Mouse (Mus musculus) hindbrain, embryonic 16.5 days (tissue): ENCODE results near the gene Tmbim1. TPM values are rescaled to one million over a fixed set of nuclear protein-coding genes. Genes with fewer than 3 reads are reported as not detected.
"Not testable (repeated sequence)": the region's sequence is repeated elsewhere in the genome, so short reads cannot be mapped to it uniquely, and the experiment has no call there.

Experiments used
- ATAC-seq: fragments of 200-750 bp; cut with Nextera tagmentation; 2 replicates; pipeline ENCODE4 v1.8.0; 2017; ENCODE audit warnings: moderate TSS enrichment, moderate library complexity
- H3K27ac ChIP-seq: fragments of 300-500 bp; sonication (generic); 2 replicates; pipeline ENCODE4 v1.5.1; 2014; ENCODE audit warnings: low read depth, mild to moderate bottlenecking, control low read depth, low read length, moderate library complexity
- H3K27me3 ChIP-seq: fragments of 300-500 bp; sonication (generic); replicated peaks from 2 replicates; pipeline ENCODE4 v1.6.1; 2014; ENCODE audit warnings: low read length; ENCODE audit not compliant: control insufficient read depth, insufficient read depth
- H3K36me3 ChIP-seq: fragments of 300-500 bp; sonication (generic); 2 replicates; pipeline ENCODE4 v1.6.1; 2014; ENCODE audit warnings: mild to moderate bottlenecking, low read length, moderate library complexity, mixed read lengths; ENCODE audit not compliant: control insufficient read depth, insufficient read depth
- H3K4me1 ChIP-seq: fragments of 300-500 bp; sonication (generic); 2 replicates; pipeline ENCODE4 v1.6.1; 2014; ENCODE audit warnings: low read depth, low read length; ENCODE audit not compliant: control insufficient read depth, insufficient read depth
- H3K4me2 ChIP-seq: fragments of 300-500 bp; sonication (generic); 2 replicates; pipeline ENCODE4 v1.6.1; 2014; ENCODE audit warnings: mild to moderate bottlenecking, low read length, control low read depth, moderate library complexity
- H3K4me3 ChIP-seq: fragments of 300-500 bp; sonication (generic); 2 replicates; pipeline ENCODE4 v1.5.1; 2014; ENCODE audit warnings: mild to moderate bottlenecking, low read length, control low read depth, moderate library complexity
- H3K9ac ChIP-seq: fragments of 300-500 bp; sonication (generic); 2 replicates; pipeline ENCODE4 v1.6.1; 2014; ENCODE audit warnings: low read depth, mild to moderate bottlenecking, control low read depth, low read length, moderate library complexity
- H3K9me3 ChIP-seq: fragments of 300-500 bp; sonication (generic); 2 replicates; pipeline ENCODE4 v1.6.1; 2014; ENCODE audit warnings: mild to moderate bottlenecking, low read length, moderate library complexity; ENCODE audit not compliant: control insufficient read depth
- WGBS: fragments of 180-500 bp; shearing (Covaris S2); extraction: QIAGEN DNeasy Blood & Tissue Kit; methylation state at CpG from one replicate; pipeline ENCODE4 v1.1.7; 2014; 5-methylcytosine and 5-hydroxymethylcytosine counted together
- polyA plus RNA-seq: library from polyadenylated mRNA; unstranded; fragments of >200 nt; fragmentation: Nextera tagmentation; extraction: Ambion mirVana; gene quantifications from 2 replicates; pipeline ENCODE4 v1.2.1, GENCODE M21; 2015

Gene Tmbim1
- polyA plus RNA-seq = 11.7 and 12.2 TPM in 2 replicates

- H3K36me3 ChIP-seq = no peaks in the 10 kb centered on the region
- no peak for ATAC-seq
- 91% methylated on average over 2 of the region's 2 CpGs for WGBS
- H3K4me1 ChIP-seq = peaks cover 6% of the 10 kb centered on the region; the same call in 1 of the 2 replicates
- H3K4me2 ChIP-seq = peak within 1 kb of the TSS; percentile 71
- no peak within 1 kb of the TSS for H3K9ac ChIP-seq
- H3K4me3 ChIP-seq = no peak within 1 kb of the TSS; the same call in 1 of the 2 replicates
- H3K27me3 ChIP-seq = peaks cover 7% of the 10 kb centered on the region
- no peaks in the 10 kb centered on the region for H3K9me3 ChIP-seq
- H3K27ac ChIP-seq = no peak within 1 kb of the TSS
Observed at GRCm38 (mm10) chr1:74305522-74305921, at the start of gene Tmbim1. Gene Tmbim1, minus strand, starts transcription at chr1:74305622.

DNA sequence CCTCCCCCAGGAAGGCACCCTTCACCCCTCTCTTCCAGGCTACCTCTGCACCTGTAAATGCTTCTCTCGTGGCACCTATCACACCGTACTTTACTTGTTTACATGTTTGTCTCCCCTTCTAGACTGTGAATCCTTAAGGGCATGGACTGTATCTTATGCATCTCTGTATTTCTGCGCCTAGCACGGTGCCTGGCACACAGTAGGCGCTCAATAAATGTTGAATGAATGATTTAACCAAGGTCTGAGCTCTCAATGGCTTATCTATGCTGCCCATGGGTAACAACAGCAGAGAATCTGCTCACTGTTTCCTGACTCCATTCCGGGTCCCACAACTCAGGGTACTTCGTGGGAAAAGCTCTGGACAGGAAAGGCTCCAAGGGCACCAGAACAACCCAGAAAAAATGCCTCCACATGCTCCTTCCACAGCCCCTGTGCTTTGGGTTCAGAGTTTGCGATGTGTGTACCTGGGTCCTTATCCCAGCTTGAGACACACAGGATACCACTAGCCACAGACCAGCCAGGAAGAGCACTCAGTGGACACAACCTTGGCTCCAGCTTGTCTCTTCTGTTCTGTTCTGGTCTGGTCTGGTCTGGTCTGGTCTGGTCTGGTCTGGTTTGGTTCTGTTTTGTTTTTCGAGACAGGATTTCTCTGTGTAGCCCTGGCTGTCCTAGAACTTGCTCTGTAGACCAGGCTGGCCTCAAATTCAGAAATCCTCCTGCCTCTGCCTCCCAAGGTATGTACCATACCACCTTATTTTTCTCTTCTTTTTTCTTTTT is 48.2 kb upstream of the Tmbim1 start:
- Histone ChIP-seq H3K4me2 (no peak overlapping the region), H3K27me3 (no peaks in the 10 kb centered on the region), H3K27ac (no peak overlapping the region), H3K4me3 (no peak overlapping the region), H3K4me1 (no peaks in the 10 kb centered on the region), H3K9me3 (no peaks in the 10 kb centered on the region), H3K36me3 (peaks cover 16% of the 10 kb centered on the region), H3K9ac (no peak overlapping the region)
- WGBS = 93% methylated on average over 9 of the region's 9 CpGs
- ATAC-seq = no peak

DNA sequence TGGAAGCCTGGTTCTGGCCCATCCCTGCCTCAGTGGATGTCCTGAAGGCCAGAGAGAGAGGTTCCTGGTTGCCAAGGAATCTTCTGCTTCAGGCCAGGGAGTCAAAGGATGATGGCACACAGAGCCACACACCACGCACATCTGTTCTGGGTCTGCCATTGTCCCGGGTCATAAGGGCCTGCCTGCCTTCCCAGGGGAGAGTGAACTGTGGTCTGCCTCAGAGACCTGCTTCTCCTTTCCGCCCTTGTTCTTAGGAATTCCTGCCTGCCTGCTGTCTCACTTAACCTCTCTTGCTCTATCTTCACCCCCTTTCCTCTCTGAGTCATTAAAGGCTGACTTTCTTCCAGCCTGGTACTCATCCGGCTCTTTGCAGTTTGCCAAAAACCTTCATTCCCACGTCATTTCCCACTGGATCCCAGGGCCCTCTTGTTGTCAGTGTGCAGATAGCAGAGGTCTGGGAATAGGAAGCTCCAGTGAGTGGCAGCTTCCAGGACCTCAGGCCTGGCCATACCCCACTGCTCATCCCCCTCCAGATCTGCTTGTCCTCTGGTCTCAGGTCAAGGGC is 47.2 kb upstream of the Tmbim1 start:
- Histone ChIP-seq H3K27ac (no peak overlapping the region), H3K36me3 (peaks cover 16% of the 10 kb centered on the region), H3K9ac (no peak overlapping the region), H3K27me3 (no peaks in the 10 kb centered on the region), H3K4me3 (no peak overlapping the region), H3K4me2 (no peak overlapping the region), H3K9me3 (no peaks in the 10 kb centered on the region), H3K4me1 (no peaks in the 10 kb centered on the region)
- WGBS = 81% methylated on average over 5 of the region's 5 CpGs
- no peak for ATAC-seq

- Histone ChIP-seq H3K4me2 (no peak overlapping the region), H3K27me3 (no peaks in the 10 kb centered on the region), H3K4me3 (no peak overlapping the region), H3K9ac (no peak overlapping the region), H3K9me3 (no peaks in the 10 kb centered on the region), H3K4me1 (no peaks in the 10 kb centered on the region), H3K36me3 (peaks cover 16% of the 10 kb centered on the region), H3K27ac (no peak overlapping the region)
- no peak for ATAC-seq
- WGBS = 95% methylated on average over 13 of the region's 13 CpGs
Observed at GRCm38 (mm10) chr1:74351185-74351769, 45.9 kb upstream of the Tmbim1 start.

DNA sequence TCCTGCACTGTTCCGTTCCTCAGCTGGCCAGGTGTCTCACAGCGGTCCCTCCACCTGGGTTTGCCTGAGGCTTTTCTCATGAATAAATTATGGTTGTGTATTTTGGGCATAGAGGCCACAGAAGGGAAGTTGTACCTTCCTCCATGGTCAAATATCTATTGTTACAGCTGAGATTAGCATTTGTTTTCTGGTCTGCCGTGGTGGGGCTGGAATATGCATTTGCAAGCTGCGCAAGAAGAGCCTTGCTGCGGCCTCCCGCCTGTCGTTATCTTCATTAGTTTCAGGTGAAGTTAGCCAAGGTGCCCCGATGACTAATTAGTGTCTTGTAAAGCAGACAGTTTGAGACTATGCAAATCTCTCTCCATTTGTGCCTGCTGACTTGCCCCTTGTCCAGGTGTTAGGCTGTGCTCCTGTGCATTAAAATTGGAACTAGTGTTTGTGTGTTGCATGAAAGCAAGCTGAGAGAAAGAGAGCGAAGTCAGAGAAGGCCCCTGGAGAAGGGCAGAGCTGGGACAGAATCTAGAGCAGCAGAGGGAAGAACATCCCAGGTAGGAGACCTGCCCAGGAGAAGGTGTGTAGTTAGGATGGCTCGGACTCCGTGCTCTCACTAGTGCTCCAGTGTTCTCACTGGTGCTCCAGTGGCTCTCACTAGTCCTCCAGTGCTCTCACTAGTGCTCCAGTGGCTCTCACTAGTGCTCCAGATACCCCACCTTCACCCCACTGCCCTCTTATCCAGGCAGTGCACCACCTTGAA is 38.9 kb upstream of the Tmbim1 start:
- 63% methylated on average over 9 of the region's 11 CpGs for WGBS
- H3K27me3 ChIP-seq = no peaks in the 10 kb centered on the region
- no peak for ATAC-seq
- no peak overlapping the region for H3K4me2 ChIP-seq
- H3K9me3 ChIP-seq = no peaks in the 10 kb centered on the region
- H3K4me3 ChIP-seq = no peak overlapping the region
- H3K9ac ChIP-seq = no peak overlapping the region
- H3K27ac ChIP-seq = no peak overlapping the region
- H3K36me3 ChIP-seq = peaks cover 3% of the 10 kb centered on the region; the same call in 1 of the 2 replicates
- peaks cover 3% of the 10 kb centered on the region; the same call in 1 of the 2 replicates for H3K4me1 ChIP-seq

- Histone ChIP-seq H3K27me3 (no peaks in the 10 kb centered on the region), H3K36me3 (no peaks in the 10 kb centered on the region), H3K9ac (no peak overlapping the region), H3K4me2 (no peak overlapping the region), H3K9me3 (no peaks in the 10 kb centered on the region), H3K4me1 (peaks cover 3% of the 10 kb centered on the region; the same call in 1 of the 2 replicates), H3K4me3 (no peak overlapping the region), H3K27ac (no peak overlapping the region)
- ATAC-seq = no peak
- 42% methylated on average over 5 of the region's 5 CpGs for WGBS
Observed at GRCm38 (mm10) chr1:74343161-74343560, 37.7 kb upstream of the Tmbim1 start.

- Histone ChIP-seq H3K4me2 (no peak overlapping the region), H3K4me1 (peaks cover 3% of the 10 kb centered on the region; the same call in 1 of the 2 replicates), H3K27ac (no peak overlapping the region), H3K9me3 (no peaks in the 10 kb centered on the region), H3K4me3 (no peak overlapping the region), H3K27me3 (no peaks in the 10 kb centered on the region), H3K9ac (no peak overlapping the region), H3K36me3 (no peaks in the 10 kb centered on the region)
- no peak for ATAC-seq
- 100% methylated on average over 1 of the region's 1 CpGs for WGBS
Observed at GRCm38 (mm10) chr1:74342308-74342707, 36.9 kb upstream of the Tmbim1 start.

GRCm38 (mm10) chr1:74341898-74342297 is 36.5 kb upstream of the Tmbim1 start:
- H3K36me3 ChIP-seq = no peaks in the 10 kb centered on the region
- H3K27ac ChIP-seq = no peak overlapping the region
- whole genome bisulfite sequencing = 91% methylated on average over 7 of the region's 7 CpGs
- H3K9ac ChIP-seq = no peak overlapping the region
- H3K4me3 ChIP-seq = no peak overlapping the region
- H3K9me3 ChIP-seq = no peaks in the 10 kb centered on the region
- H3K4me1 ChIP-seq = peaks cover 3% of the 10 kb centered on the region; the same call in 1 of the 2 replicates
- no peaks in the 10 kb centered on the region for H3K27me3 ChIP-seq
- ATAC-seq = no peak
- H3K4me2 ChIP-seq = no peak overlapping the region

- H3K9ac ChIP-seq, H3K9me3 ChIP-seq, H3K4me2 ChIP-seq, H3K27ac ChIP-seq, H3K4me3 ChIP-seq, H3K36me3 ChIP-seq, H3K27me3 ChIP-seq, ATAC-seq, H3K4me1 ChIP-seq: not testable (repeated sequence)
- WGBS = 91% methylated on average over 4 of the region's 4 CpGs
Observed at GRCm38 (mm10) chr1:74340992-74341391, 35.6 kb upstream of the Tmbim1 start.
